Mouse (Mus musculus) liver, embryonic 18 days (tissue): ENCODE measurements around the gene Gm5168. TPM values are rescaled to one million over a fixed set of nuclear protein-coding genes. Genes with fewer than 3 reads are reported as not detected.

ENCODE experiments used
- polyA plus RNA-seq: library from polyadenylated mRNA; depleted of rRNA; stranded (reverse); fragments of >200 nt; gene quantifications from 2 replicates; pipeline ENCODE4 v1.2.3, GENCODE M21; 2012; rRNA removed

Gene Gm5168
- polyA plus RNA-seq = not detected in 2 replicates

GRCm38 (mm10) chrX:26050941-26051340 lies at the start of gene Gm5168:
Gene Gm5168 (minus strand): TSS chrX:26051041.

Other genes with a start within 250 kb of the Gm5168 start
- gene Gm2012, start 180.3 kb upstream of the Gm5168 start, polyA plus RNA-seq = not detected in 2 replicates